Mouse (Mus musculus): Measurements from ENCODE around the gene Insl6.

Gene Insl6

GRCm38 (mm10) chr19:29325053-29325851 is at the start of gene Insl6:
Insl6 (minus strand) TSS chr19:29325356.
- peak; percentile 79 for DNase-seq

GRCm38 (mm10) chr19:29374947-29375346 is 49.8 kb upstream of the Insl6 start:
- no peak for DNase-seq

GRCm38 (mm10) chr19:29373438-29373837 is 48.3 kb upstream of the Insl6 start:
- DNase-seq, result no peak

GRCm38 (mm10) chr19:29372621-29373020 is 47.5 kb upstream of the Insl6 start:
- DNase-seq, result no peak

- peak; percentile 36 for DNase-seq
Observed at GRCm38 (mm10) chr19:29372138-29372537, 47.0 kb upstream of the Insl6 start.

GRCm38 (mm10) chr19:29371284-29372081 is 46.3 kb upstream of the Insl6 start:
- peak; percentile 53 for DNase-seq

- DNase-seq, result no peak
Observed at GRCm38 (mm10) chr19:29370545-29371283, 45.6 kb upstream of the Insl6 start.

- DNase-seq, result no peak
Observed at GRCm38 (mm10) chr19:29370112-29370511, 45.0 kb upstream of the Insl6 start.

GRCm38 (mm10) chr19:29368671-29369309 is 43.6 kb upstream of the Insl6 start:
- no peak for DNase-seq

- no peak for DNase-seq
Observed at GRCm38 (mm10) chr19:29368041-29368440, 42.9 kb upstream of the Insl6 start.

- peak; percentile 90 for DNase-seq
Observed at GRCm38 (mm10) chr19:29366969-29367622, 41.9 kb upstream of the Insl6 start, which contains the start of the genes Plgrkt and Cd274. Plgrkt (minus strand) TSS chr19:29367390. Cd274 (plus strand) TSS chr19:29367455.

GRCm38 (mm10) chr19:29366226-29366968 is 41.2 kb upstream of the Insl6 start:
- peak; percentile 16 for DNase-seq

- DNase-seq, result no peak
Observed at GRCm38 (mm10) chr19:29365105-29365504, 39.9 kb upstream of the Insl6 start.

GRCm38 (mm10) chr19:29364076-29364475 is 38.9 kb upstream of the Insl6 start:
- no peak for DNase-seq

- DNase-seq, result no peak
Observed at GRCm38 (mm10) chr19:29363557-29363956, 38.4 kb upstream of the Insl6 start.

- DNase-seq, result no peak
Observed at GRCm38 (mm10) chr19:29362173-29362930, 37.2 kb upstream of the Insl6 start.

GRCm38 (mm10) chr19:29361468-29362130 is 36.4 kb upstream of the Insl6 start:
- DNase-seq, result peak; percentile 88

GRCm38 (mm10) chr19:29360251-29360650 is 35.1 kb upstream of the Insl6 start:
- DNase-seq, result no peak

- no peak for DNase-seq
Observed at GRCm38 (mm10) chr19:29356281-29356680, 31.1 kb upstream of the Insl6 start.
